Mouse (Mus musculus) lung, postnatal 36 days (tissue): ENCODE data around the gene Cdv3.

Experiments
- DNase-seq: peaks from one replicate; pipeline ENCODE4 v3.0.0; 2022; ENCODE audit warnings: mixed read lengths

The Cdv3 gene

DNA sequence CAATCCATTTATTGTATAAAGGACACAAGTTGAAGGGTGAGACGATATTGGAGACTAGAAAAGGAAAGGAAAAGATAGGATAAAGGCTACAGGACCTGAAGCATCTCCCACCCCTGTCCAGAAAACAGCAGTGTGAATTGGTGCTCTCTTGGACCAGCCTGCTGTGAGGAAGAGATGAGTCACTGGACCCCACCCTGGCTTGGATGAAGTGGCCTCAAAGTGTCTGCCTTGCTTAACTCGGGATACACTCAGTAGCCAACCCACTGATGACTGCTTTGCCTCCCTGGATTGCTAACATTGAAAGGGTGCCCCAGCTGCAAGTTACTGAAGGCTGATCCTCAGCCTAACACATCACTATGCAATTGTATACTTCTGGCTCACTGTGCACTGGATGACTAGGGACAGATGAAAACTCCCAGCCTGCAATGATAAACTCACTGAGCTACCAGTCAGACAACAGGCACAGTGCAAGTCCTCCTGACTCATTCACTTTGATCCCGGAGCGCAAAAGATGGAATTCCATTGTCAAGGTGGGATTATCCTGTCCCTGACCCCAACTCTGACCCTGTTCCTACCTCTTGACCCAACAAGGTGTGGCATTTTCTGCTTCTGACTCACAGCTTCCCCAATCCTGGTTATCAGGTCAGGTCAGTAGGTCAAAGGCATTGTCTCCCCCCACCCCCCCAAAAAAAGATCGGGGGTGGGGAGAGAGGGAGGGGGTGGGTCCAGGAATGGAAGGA is 6.8 kb upstream of the Cdv3 start:
- DNase-seq, result no peak

DNA sequence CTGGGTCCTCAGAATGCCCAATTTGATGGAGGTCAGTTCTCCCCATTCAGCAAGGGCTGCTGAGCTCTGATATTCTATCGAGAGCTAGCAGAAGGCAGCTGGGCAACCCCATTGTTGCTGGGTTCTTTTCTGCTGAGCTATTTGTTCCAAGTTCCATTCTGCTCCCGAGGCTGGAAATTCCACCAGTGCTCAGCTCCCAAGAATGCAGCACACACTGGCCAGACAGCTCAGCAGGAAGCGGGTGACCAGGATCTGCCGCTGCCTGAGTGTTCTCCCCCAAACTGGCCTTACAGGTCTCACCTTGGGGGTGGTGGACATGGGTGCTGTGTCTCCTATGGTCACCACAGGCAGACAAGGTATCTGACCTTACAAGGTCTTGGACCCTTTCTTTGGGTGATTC is 4.3 kb upstream of the Cdv3 start:
- no peak for DNase-seq

DNA sequence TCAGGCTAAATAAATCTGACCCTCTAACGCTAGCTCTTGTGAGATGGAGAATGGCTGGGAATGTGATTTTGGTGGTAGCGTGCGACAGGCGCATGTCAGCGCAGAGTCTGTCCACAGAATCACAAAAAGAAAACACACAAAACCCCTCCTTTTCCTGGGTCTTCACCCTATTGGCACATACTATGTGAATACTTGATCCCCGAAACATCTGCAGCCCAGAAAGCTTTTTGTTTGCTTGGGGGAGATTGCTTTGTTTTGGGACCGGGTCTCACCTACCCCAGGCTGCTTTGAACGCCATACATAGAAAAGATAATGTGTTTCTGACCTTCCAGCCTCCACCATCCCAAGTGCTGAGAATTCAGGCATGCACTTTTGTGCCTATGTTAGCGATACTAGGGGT is 716 bp upstream of the Cdv3 start:
- DNase-seq, result no peak

DNA sequence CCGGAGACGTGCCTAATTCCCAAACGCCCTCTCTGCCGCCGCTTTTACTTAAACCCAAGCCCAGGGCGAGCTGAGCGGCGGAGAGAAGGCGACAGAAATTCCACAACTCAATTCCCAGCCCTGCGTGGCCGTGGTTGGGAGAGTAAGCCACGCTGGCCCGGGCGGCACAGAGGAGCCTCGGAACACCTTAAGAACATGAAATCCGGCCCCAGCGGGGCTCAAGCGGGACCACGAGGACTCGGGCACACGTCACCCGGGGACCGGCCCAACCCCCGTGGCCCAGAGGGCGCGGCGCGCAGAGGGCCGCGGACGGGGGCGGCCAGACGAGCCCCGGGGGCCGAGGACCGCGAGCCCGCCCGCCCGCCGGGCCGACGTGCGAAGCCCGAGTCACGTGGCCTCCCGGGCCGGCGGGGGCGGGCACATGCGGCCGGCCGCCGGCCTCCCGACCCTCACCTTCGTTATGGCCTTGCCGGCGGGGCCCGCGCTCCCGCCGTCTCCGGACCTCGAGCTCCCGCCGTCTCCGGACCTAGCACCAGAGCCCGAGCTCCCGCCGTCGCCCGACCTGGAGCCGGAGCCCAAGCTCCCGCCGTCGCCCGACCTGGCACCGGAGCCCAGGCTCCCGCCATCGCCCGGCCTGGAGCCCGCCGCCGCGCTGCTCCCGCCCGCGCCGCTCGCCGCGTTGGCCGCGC is 895 bp downstream of the Cdv3 start:
- peak; percentile 67 for DNase-seq

DNA sequence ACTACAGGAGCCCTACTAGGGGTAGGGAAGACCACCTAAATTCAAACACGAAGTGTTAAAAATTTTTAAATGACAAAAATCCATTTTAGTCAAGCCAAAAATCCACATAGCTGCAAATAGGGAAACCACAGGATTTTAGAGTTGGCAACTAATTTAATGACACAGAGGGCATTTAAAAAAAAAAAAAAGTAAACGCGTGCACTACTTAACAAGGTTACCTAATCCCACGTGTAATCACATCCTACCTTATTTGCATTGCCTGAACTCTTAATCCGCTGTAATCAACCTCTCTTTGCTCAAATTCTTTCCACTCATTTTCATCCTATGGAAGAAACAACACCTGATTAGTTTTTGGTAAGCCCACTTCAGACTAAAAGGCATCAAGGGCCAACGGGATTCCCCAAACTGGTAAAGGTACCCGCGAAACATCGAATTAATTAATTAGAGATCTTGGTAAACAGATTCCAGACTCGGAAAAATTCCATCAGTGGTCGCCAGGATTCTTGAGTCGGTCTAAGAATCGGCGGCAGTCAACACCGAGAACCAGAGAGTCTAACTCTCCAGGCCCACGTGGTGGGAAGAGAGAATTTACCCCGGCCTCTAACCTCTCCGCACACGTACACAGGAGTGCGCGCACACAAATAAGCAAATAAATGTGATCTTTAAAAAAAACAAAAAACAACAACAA is 1.8 kb downstream of the Cdv3 start:
- DNase-seq, result peak; percentile 23

DNA sequence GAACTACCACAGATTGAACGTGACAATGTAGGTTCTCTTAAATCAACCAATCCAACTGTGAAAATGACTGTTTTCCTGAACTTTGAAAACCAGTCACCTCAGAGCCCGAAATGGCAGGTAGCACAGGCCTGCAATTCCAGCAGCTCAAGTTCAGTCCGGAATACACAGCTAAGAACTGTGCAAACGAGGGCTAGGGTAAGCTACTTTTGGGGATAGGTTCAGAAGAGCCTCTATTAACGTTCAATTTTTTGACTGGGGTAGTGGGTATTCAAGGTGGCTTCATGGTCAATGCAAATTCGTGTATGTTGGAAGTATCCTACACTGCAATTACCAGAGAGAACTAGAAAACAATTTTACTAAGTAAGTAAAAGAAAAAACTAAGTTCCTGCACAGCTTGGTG is 2.6 kb downstream of the Cdv3 start:
- no peak for DNase-seq

DNA sequence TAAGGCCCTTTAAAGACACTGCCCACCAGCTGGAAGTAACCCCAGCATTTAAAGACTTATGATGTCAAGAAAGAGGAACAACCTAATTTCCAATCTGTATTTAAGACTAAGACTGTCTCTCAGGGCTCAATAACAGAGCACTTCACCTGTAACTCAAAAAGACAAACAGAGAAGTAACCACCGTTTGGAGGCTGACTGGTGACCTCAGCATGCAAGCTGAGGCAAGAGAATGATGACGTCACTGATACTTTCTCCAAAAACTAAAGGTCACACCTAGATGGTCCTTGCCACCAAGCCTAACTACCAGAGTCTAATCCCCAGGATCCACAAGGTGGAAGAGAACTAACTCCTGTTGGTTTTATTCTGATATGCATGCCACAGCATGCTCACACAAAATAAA is 5.0 kb downstream of the Cdv3 start:
- DNase-seq, result no peak

DNA sequence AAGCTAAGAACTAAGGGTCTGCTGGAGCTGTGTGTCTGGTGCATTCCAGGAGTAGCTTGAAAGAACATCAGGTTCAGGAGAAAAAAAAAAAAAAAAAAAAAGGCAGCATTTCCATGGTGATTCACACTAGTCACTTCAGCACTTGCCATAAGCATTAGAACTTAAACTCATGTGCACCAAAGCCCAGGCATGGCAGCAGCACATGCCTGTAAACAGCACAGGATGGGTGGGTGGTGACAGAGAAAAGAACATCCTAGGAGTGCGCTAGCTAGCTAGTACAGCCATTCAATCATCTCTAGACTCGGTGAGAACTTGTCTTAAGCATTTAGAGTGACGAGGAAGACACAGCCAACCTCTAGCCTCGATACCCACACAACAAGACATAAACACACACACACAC is 7.1 kb downstream of the Cdv3 start:
- no peak for DNase-seq

DNA sequence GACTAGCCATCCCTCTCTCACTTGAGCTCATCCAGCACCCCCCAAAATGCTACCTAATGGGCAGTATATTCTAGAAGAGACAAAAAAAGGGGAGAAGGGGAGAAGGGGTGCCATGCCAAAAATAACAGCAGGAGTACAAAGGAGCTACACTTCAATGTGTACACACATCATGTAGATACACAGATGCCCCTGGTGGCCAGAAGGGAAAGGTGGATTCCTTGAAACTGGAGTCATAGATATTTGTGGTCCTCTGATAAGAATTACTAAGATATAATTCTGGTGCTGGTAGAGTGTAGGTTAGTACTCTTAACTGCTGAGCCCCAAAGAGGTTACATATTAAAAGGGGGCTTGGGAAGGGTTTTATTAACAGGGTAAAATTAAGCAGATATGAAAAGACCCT is 7.7 kb downstream of the Cdv3 start:
- DNase-seq, result no peak

DNA sequence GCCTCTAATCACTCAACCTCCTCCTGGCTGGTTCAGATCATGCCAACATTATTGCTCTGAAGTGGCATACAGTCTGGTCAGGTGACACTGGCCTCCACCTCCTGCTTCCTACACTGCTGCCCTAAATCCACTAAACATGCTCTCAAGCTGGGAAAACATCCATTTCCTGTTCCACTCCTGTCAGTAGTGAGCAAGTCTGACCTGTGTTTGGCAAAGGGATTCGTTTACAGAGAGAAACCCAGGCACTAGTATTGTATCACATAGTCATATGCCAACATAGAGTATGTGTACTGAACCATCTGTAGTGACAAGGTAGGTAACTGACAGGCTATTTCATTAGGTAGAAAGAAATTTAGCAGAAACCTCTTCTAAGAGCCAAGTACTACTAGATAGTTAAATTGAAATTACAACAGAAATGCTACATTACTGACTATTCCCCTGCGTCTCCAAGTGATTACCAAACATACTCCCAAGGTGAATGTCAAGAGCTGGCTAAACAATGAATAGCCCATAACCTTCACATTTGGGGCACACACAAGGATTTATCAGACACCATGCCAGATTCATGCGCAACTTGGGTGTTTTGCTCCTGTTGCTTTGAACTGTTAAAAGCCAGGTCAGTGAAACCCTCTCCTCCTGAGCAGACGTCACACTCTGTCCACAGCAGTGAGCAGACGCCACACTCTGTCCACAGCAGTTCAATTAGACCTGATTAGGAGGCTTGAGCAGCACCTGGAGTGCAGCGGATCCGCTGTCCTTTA is 12.0 kb downstream of the Cdv3 start:
- DNase-seq, result peak; percentile 32

DNA sequence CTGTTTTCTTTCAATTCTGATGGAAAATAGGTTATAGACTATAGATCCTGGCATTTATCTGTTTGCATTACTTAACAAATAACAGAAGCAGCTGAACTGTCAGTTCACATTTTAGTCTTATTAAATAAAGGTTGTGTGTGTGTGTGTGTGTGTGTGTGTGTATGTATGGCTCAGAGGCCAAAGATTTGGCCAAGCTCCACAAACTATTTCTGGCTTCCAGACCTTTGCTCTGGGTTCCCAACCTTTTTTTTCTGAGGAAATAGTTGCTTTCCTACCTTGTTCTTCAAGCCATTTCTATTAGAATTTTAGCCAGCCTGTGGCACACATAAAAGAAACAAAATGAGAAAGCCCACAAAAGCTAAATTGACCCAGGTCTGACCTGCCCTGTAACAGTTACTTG is 16.8 kb downstream of the Cdv3 start:
- DNase-seq, result no peak

DNA sequence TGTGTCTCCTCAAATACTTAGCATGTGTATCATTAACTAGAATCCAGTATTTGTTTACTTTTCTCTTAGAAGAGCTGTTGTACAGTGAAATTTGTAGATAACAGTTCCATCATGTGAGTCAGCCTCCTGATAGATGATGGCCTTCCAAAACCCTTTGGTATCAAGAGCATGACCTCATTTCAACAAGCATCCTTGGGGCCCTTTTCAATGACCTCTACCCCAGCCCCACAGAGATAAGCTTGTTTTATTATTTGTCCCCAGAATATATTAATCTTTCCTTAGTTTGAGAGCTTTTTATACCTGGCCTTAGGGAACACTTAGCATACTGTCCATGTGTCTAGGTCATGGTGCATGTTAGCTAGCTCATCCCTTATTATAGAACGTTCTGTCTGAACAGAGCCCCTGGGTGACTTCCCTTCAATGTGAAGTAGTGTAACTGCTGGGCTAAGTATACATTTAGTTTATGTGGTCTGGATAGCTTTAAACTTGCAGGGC is 17.6 kb downstream of the Cdv3 start:
- no peak for DNase-seq

DNA sequence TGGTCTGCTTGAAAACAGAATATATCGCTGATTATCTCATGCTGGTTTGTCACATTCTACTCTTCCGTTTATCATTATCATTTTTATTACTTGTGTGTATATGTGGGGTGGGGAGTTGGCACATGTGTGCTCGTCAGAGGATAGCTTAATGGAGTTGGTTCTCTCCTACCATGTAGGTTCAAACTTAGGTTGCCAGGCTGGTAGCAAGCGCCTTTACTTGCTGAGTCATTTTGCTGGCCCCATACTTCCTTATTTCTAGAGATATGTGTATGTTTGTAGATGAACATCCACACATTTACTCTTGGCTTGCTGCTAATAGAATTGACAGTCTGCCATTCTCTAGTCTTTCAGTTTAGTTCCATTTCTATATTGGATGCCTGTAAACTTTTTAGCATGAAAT is 18.6 kb downstream of the Cdv3 start:
- DNase-seq, result no peak

DNA sequence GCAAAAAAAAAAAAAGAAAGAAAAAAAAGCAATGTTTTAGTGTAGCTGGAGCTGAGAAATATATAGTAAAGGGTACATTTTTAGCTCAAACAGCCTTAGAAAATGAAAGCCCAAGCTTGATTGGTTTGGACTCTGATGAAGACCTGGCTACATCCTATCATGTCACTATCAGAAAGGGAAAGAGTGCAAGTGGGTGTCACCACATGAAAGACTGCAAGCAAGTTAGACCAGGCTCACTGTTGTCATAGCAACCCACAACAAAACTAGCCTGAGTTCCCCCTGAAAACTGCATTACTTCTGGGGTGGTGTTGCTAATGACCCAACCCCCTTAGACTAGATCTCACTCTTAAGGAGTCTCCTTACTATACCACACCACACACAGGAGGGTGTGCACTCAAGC is 28.7 kb downstream of the Cdv3 start:
- no peak for DNase-seq

DNA sequence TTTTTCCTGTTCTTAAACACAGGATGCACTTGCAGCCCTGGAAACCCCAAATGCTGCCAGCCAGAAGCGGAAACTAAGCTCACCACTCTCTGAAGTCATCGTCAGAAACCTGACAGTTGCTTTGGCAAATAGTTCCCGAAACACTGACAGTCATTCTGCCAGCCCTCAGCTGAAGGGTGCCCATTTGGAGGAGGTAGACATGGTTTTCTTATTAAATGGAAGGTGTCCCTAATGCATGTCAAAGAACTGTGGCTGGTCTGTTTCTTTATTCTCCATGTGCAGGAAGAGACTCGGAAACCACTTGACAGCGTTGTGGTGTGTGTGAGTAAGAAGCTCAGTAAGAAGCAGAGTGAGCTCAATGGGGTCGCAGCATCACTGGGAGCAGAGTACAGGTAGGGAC is 33.0 kb downstream of the Cdv3 start:
- DNase-seq, result no peak

DNA sequence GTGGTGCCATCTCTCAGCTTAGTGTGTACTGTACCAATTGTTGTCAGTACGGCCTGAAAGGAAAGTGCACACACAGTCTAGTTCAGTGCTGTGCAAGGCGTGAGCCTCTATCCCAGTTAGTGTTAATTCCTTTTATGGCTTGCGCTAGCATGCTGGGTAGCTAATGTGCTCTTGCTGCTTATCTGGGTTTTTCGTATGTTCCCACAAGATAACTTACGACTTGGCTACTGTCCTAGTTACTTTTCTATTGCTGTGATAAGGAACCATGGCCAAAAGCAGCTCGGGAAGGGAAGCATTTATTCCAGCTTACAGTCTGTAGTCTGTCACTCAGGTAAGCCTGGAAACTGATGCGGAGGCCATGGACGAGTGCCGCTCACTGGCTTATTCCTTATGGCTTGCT is 39.2 kb downstream of the Cdv3 start:
- DNase-seq, result no peak

DNA sequence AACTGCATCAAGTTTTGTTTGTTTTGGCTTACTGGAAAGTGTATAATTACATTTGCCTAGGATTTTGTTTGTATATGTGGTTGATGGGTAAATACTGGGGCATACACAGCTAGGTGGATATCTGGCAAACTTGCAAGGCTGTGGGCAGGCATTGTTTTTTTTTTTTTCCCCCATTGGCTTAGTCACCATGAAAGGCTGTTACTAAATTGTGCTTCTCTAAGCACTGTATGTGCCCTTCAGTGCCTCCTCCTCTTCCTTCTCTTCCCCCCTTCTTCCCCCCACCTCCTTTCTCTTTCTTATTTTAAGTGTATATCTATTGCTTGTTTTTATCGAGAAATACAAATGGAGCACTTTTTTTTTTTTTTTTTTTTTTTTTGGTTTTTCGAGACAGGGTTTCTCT is 41.0 kb downstream of the Cdv3 start:
- peak; percentile 7 for DNase-seq

DNA sequence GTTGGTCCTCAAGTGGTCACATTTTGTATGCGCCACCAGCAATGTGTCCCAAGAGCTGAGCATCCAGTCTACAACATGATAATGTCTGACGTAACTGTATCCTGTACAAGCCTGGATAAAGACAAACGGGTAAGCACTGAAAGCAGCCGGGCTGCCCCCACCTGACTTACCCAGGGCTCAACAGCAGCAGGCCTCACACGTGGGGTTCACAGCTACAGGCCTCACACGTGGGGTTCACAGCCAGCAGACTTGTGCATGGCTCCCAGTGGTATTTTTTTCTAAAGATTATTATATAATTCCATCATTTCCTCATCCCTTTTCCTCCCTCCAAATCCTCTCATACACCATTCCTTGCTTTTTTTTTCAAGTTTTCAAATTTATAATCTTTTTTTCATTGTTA is 55.8 kb downstream of the Cdv3 start:
- no peak for DNase-seq

DNA sequence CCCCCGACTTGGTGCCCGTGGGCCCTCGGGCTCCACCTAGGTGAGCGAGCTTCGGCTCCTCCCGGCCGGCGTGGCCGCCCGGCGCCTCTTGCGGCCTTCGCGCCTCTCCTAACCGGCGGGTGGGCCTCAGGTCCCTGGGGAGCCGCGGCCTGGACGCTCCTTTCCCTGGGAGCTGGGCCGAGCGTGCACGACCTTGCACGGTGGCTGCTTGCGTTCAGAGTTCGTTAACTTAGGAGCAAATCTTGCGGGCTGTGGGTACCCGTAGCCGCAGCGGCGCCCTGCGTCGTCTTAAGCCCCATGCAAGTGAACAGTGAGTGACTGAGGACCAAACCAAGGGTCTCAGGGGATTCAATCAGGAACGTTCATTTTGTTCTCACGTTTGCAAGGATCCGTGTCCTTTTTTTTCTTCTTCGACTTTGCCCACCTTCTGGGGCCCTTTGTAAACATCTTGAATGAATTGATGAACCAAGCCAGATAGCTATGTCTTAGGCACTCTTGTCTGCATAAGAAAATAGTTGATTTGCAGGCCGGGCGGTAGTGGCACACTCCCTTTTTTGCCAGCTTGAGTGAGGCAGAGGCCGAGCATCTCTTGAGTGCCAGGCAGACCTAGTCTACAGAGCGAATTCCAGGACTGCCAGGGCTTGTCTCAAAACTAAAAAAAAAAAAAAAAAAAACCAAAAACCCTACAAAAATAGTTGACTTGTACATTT is 60.2 kb downstream of the Cdv3 start:
- DNase-seq, result peak; percentile 7

DNA sequence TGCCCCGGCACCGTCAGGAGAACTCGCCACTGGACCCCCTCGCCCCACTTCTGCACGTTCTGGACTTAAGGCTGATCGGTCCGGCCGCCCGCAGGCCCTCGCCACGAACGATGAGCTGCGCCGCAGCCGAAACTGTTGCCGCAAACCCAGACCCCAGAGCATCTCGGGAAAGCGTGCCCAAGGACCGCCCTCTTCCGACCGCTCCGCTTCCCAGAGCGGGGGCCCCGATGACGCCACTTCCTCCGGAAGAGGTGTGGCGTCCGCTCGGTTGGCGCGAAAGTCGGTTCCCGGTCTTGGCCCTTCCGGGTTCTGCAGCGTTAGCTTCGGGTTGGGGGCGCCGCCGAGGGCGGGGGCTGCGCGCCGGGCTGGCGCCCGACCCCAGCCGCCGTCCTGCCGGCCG is 60.7 kb downstream of the Cdv3 start, which contains the start of the genes 1300017J02Rik and Topbp1:
1300017J02Rik (minus strand) TSS at position 156 of the 400 bp plus-strand sequence.
Topbp1 (plus strand) TSS at position 289 of the 400 bp plus-strand sequence.
- peak; percentile 93 for DNase-seq
